Mouse (Mus musculus) lung, embryonic 15.5 days (tissue): ENCODE measurements at regions not wholly inside any gene's neighbourhood (a gene's known extent, or its start where the extent isn't known, plus 50 kb on each side); places are given as distances from the start of the nearest gene placed in this dataset.

Experiments
- ATAC-seq: fragments of 200-750 bp; cut with Nextera tagmentation; 2 replicates; pipeline ENCODE4 v1.8.0; 2017; ENCODE audit warnings: moderate number of reproducible peaks, borderline replicate concordance; ENCODE audit not compliant: low FRiP score, low TSS enrichment; ENCODE audit errors: extremely low read depth
- H3K27ac ChIP-seq: fragments of 300-500 bp; sonication (generic); 2 replicates; pipeline ENCODE4 v1.5.1; 2015; ENCODE audit warnings: moderate library complexity, mild to moderate bottlenecking, inconsistent platforms
- H3K27me3 ChIP-seq: fragments of 300-500 bp; sonication (generic); 2 replicates; pipeline ENCODE4 v1.6.1; 2015; ENCODE audit warnings: inconsistent platforms
- H3K36me3 ChIP-seq: fragments of 300-500 bp; sonication (generic); 2 replicates; pipeline ENCODE4 v1.6.1; 2015; ENCODE audit warnings: inconsistent platforms
- H3K4me1 ChIP-seq: fragments of 300-500 bp; sonication (generic); 2 replicates; pipeline ENCODE4 v1.6.1; 2015; ENCODE audit warnings: inconsistent platforms
- H3K4me2 ChIP-seq: fragments of 300-500 bp; sonication (generic); 2 replicates; pipeline ENCODE4 v1.6.1; 2015; ENCODE audit warnings: inconsistent platforms, mild to moderate bottlenecking, moderate library complexity
- H3K4me3 ChIP-seq: fragments of 300-500 bp; sonication (generic); 2 replicates; pipeline ENCODE4 v1.5.1; 2015; ENCODE audit warnings: mild to moderate bottlenecking, inconsistent platforms
- H3K9ac ChIP-seq: fragments of 300-500 bp; sonication (generic); 2 replicates; pipeline ENCODE4 v1.6.1; 2015; ENCODE audit warnings: inconsistent platforms
- H3K9me3 ChIP-seq: fragments of 300-500 bp; sonication (generic); 2 replicates; pipeline ENCODE4 v1.6.1; 2016; ENCODE audit warnings: inconsistent platforms
- WGBS: fragments of 180-500 bp; shearing (Covaris S2); methylation state at CpG from one replicate; pipeline ENCODE4 v1.1.7; 2015; 5-methylcytosine and 5-hydroxymethylcytosine counted together

DNA sequence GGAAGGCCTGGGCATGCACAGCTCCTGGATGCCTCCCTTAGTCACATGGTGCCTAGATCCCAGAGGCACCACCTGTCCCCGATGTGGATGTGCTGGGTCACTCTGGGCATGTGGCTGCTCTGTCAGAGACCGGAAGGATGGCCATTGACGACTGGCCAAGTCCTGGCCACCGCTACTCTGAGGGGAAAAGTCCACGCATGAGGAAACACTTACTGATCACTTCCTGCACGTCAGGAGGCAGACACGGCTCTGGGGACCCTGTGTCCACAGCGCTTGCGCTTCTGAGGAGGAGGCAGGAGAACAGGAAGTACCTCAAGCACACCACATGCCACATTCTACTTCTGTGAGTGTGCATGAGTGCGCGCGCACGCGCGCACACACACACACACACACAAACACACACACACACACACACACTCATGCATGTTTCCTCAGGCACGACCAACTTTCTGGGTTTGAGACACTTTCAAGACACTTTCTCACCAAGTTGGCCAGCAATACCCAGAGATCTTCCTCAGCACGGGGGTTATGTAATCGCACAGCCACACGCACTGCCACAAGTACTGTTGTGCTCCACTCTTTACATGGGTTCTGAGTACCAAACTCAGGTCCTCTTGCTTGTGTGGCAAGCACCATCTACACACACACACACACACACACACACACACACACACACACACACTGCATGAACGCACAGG is 85.7 kb upstream of the Tmem189 start:
- H3K4me3 ChIP-seq: no peak overlapping the region
- 0 out of 2 replicates have a peak, but pooled peaks have one; percentile 0 for ATAC-seq
- WGBS: 55% methylated on average over 20 of the region's 20 CpGs
- no peaks in the 10 kb centered on the region for H3K36me3 ChIP-seq
- no peaks in the 10 kb centered on the region for H3K9me3 ChIP-seq
- H3K27me3 ChIP-seq: no peaks in the 10 kb centered on the region
- no peak overlapping the region for H3K9ac ChIP-seq
- H3K4me1 ChIP-seq: peaks cover 62% of the 10 kb centered on the region
- 0 out of 2 replicates have a peak overlapping the region, but pooled peaks have one; percentile 3 for H3K4me2 ChIP-seq
- peak overlapping the region; percentile 93 for H3K27ac ChIP-seq

DNA sequence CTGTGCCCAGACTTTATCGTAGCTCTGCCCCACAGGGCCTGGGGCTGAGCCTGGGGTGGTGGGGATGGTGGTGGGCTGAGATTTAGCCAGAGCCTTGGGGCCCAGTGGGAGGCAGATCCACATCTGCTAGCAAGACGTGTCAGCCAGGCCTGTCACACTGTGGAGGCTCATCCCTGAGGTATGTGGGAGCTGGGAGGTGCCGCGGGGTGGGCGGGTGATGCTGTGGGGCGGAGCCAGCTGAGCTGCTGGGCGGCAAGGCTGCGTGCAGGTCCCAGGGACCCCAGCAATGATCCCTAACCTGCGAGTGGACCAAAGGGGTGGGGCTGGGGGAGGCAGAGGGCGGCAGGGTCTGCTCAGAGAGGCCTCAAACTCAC is 85.2 kb upstream of the Tmem189 start:
- Histone ChIP-seq H3K4me3 (no peak overlapping the region), H3K36me3 (no peaks in the 10 kb centered on the region), H3K9ac (no peak overlapping the region), H3K9me3 (no peaks in the 10 kb centered on the region), H3K4me2 (0 out of 2 replicates have a peak overlapping the region, but pooled peaks have one; percentile 3), H3K27ac (peak overlapping the region; percentile 93), H3K27me3 (no peaks in the 10 kb centered on the region), H3K4me1 (peaks cover 56% of the 10 kb centered on the region)
- peak; percentile 3; the same call in 1 of the 2 replicates for ATAC-seq
- 23% methylated on average over 10 of the region's 10 CpGs for WGBS

DNA sequence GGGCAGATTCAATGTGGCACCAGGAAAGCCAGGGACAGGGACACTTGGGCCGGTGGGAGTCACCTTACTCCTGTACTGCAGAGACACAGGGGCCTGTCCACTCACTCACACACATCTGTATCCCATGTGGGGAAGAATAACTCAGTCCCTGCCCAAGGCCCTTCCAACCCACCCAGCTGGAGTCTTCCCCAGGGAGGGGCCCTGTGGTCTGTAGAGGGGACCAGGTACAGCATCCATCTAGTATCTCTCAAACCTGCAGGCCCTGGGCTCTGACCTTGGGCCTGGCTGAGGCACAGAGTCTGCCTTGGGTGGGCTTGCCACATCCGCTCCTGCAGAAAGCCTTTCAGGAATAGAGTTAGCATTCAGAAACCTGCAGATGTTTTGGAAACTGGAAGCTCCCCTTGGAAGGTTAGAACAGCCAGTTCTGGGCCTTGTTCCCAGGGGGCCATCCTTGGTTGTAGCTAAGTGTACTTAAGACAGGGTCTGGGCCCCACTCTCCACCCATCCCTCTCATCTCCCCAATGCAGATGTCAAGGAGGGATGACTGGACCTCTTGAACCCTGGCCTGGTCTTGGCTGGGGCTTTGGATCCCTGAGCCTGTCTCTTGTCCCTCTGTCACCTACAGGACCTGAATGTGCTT is 84.7 kb upstream of the Tmem189 start:
- Histone ChIP-seq H3K36me3 (no peaks in the 10 kb centered on the region), H3K9ac (no peak overlapping the region), H3K9me3 (no peaks in the 10 kb centered on the region), H3K4me1 (peaks cover 51% of the 10 kb centered on the region), H3K4me3 (no peak overlapping the region), H3K4me2 (no peak overlapping the region), H3K27me3 (no peaks in the 10 kb centered on the region), H3K27ac (peak overlapping the region; percentile 93; the same call in 1 of the 2 replicates)
- 90% methylated on average over 2 of the region's 2 CpGs for WGBS
- ATAC-seq: no peak

DNA sequence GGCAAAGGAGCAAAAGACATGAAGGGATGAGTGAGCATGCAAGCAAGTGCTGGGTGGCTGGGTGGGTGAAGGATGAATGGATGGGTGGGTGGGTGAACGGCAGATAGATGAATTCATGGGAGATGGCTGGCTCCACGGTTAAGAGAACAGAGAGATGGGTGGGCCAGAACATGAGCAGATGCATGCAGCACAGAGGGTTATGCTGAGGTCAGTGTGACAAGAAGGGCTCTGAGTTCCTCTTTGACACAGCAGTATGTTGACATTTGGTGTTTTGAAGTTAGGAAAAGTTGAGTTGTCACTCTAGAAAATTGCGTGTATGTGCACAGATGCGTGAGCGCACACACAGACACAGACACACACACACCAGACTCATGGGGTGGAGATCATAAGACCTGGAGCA is 83.2 kb upstream of the Tmem189 start:
- Histone ChIP-seq H3K9ac (no peak overlapping the region), H3K9me3 (no peaks in the 10 kb centered on the region), H3K27me3 (no peaks in the 10 kb centered on the region), H3K4me2 (no peak overlapping the region), H3K4me3 (no peak overlapping the region), H3K27ac (no peak overlapping the region), H3K36me3 (no peaks in the 10 kb centered on the region), H3K4me1 (peaks cover 41% of the 10 kb centered on the region)
- WGBS: 82% methylated on average over 5 of the region's 5 CpGs
- ATAC-seq: no peak

DNA sequence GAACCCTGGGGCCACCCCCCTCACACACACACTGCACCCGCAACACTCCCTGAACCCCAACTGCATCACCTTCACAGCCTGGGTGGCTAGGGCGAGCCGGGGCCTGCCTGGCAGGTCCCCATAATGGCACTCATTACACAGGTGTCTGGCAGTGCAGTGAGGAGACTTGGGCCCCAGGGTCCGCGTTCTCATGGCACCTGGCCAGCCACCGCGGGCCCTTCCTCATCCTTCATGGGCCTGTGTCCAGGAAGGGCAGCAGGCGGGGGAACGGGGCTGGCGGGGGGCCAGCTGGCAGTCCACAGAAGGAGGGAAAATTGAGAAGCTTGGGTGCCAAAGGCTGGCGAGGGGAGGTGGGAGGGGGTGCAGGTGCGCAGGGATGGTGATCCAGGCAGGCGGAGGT is 78.3 kb upstream of the Tmem189 start:
- Histone ChIP-seq H3K36me3 (no peaks in the 10 kb centered on the region), H3K9me3 (no peaks in the 10 kb centered on the region), H3K27me3 (no peaks in the 10 kb centered on the region), H3K27ac (peak overlapping the region; percentile 75), H3K4me1 (peaks cover 30% of the 10 kb centered on the region), H3K4me3 (no peak overlapping the region), H3K9ac (peak overlapping the region; percentile 4; the same call in 1 of the 2 replicates), H3K4me2 (no peak overlapping the region)
- ATAC-seq: no peak; the same call in 1 of the 2 replicates
- WGBS: 24% methylated on average over 13 of the region's 13 CpGs

DNA sequence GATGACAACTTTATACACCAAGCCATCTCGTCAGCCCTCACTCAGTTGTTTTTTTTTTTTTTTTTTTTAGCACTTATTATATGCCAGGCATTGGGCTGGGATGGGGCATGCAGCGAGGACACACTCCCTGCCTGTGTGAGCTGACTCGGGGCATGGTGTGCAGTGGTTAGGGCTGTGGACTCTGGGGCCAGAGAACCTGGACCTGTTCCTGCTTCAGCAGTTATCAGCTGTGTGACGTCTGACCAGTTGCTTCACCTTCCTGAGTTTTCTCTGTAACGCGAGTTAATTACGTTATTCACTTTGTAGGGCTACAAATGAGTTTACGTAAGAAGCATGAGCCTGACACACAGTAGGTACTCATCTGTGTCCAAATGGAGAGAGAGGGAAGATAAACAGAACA is 77.7 kb upstream of the Tmem189 start:
- ATAC-seq: no peak

DNA sequence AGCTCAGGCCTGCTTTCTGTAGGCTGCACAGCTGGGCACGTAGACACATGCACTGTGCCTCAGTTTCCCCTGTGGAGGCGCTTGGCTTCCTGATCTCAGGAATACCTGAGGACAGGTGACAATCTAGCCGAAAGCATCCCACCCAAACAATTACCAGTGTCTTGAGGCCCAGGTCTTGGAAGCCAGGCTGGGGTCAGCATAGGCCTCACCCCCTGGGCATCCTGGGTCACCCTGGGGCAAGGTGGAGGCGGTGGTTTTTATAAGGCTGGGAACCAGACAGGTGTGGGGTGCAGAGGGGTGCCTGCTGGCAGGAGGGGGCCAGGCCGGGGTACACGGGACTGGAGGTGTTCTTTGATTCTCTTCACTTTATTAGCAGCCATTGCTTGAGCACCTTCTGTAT is 76.2 kb upstream of the Tmem189 start:
- H3K4me2 ChIP-seq: no peak overlapping the region
- no peak for ATAC-seq
- H3K4me1 ChIP-seq: peaks cover 39% of the 10 kb centered on the region
- WGBS: 88% methylated on average over 6 of the region's 6 CpGs
- no peak overlapping the region for H3K4me3 ChIP-seq
- no peaks in the 10 kb centered on the region for H3K9me3 ChIP-seq
- no peaks in the 10 kb centered on the region for H3K27me3 ChIP-seq
- no peak overlapping the region for H3K9ac ChIP-seq
- no peaks in the 10 kb centered on the region for H3K36me3 ChIP-seq
- peak overlapping the region; percentile 82 for H3K27ac ChIP-seq

More for the DNA sequence above, 77.7 kb upstream of the Tmem189 start:
- 81% methylated on average over 8 of the region's 8 CpGs for WGBS
- H3K27ac ChIP-seq: peak overlapping the region; percentile 75
- H3K9ac ChIP-seq: no peak overlapping the region
- no peak overlapping the region for H3K4me3 ChIP-seq
- no peaks in the 10 kb centered on the region for H3K36me3 ChIP-seq
- H3K27me3 ChIP-seq: no peaks in the 10 kb centered on the region
- H3K9me3 ChIP-seq: no peaks in the 10 kb centered on the region
- peaks cover 30% of the 10 kb centered on the region for H3K4me1 ChIP-seq
- no peak overlapping the region for H3K4me2 ChIP-seq

DNA sequence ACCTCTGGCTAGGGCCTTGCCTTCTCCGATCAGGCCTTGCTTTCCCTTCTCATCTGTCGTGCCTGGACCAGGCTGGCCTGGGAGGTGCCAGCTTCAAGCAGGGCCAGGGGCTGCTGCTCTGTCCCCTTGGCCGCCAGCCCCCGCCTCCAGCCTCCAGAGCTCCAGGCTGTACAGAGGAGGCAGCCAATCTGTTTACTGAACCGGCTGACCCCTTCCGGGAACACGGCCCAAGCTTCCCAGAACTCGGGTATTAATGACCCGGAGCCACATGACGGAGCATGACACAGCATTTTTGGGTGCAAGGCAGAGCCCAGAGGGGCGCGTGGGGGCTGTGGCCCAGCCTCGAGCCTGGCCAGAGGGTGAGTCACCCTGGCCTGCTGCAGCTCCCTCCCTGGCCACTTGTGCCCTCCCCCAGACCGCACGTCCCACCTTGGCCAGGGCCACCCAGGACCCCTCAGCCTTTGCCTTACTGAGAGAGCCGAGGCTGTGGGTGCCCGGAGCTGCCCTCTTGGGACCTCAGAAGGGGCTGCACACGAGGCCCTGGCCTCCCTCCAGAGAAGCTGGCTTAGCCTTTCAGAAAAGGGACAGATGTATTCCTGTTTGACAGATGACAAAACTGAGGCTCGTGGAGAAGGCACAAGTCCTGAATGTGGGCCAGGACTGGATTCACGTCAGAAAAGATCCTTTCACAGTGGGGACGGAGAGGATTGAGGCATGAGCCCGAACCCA is 75.6 kb upstream of the Tmem189 start:
- Histone ChIP-seq H3K27me3 (no peaks in the 10 kb centered on the region), H3K36me3 (no peaks in the 10 kb centered on the region), H3K4me3 (no peak overlapping the region), H3K27ac (peak overlapping the region; percentile 82), H3K4me2 (no peak overlapping the region), H3K4me1 (peaks cover 44% of the 10 kb centered on the region), H3K9me3 (no peaks in the 10 kb centered on the region), H3K9ac (peak overlapping the region; percentile 4; the same call in 1 of the 2 replicates)
- peak; percentile 79 for ATAC-seq
- 27% methylated on average over 22 of the region's 22 CpGs for WGBS

DNA sequence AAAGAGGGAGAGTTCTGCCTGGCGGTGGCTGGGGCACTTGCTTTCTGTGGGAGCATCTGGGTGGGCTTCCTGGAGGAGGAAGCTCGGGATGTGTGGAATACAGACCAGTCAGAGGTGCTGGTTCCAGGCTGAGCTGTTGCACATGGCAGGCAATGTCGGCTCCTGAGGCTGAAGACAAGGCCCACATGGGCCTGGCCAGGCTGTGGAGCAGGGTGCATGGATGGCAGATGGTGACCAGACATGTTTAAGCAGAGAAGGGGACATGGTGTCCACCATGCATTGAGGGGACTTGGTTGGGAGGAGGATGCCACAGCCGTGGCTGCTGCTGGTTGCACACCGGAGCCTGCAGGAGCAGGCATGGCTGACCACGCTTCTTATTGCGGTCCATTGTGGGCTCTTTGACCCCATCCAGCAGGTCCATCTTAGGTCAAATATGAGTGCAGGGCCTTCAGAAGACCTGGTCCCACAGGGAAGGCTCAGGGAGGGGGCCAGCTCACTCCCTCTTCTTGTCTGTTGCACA is 74.3 kb upstream of the Tmem189 start:
- no peak overlapping the region for H3K4me2 ChIP-seq
- no peaks in the 10 kb centered on the region for H3K36me3 ChIP-seq
- WGBS: 91% methylated on average over 7 of the region's 7 CpGs
- ATAC-seq: no peak
- H3K4me3 ChIP-seq: no peak overlapping the region
- H3K27ac ChIP-seq: no peak overlapping the region
- no peaks in the 10 kb centered on the region for H3K9me3 ChIP-seq
- H3K27me3 ChIP-seq: no peaks in the 10 kb centered on the region
- no peak overlapping the region for H3K9ac ChIP-seq
- H3K4me1 ChIP-seq: peaks cover 51% of the 10 kb centered on the region

DNA sequence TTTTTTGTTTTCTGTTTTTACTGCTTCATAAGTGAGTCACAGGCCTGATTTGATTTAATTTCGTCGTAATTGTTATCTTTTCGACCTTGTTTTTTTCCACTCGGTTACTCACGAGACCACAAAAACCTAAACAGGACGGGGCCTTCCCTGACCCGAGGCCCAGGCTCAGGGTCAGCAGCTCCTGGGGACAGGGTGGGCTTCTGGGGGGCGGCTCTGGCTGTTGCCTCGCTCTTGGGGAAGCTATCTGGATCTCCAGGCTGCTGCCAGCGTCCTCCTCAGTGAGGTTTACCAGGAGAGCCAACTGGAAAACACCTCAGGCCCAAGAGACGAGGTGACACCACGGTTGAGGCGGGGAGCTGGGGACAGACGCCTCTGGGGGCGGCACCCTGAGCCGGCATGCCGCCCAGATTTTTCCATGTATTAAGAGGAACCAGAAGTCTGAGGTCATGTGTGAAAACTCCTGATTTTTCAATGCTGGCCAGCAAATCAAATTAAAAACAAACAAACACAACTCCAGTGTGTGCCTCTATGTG is 71.8 kb upstream of the Tmem189 start:
- Histone ChIP-seq H3K4me1 (peaks cover 60% of the 10 kb centered on the region), H3K4me3 (no peak overlapping the region), H3K4me2 (no peak overlapping the region), H3K36me3 (no peaks in the 10 kb centered on the region), H3K27ac (no peak overlapping the region), H3K27me3 (no peaks in the 10 kb centered on the region), H3K9me3 (no peaks in the 10 kb centered on the region), H3K9ac (no peak overlapping the region)
- WGBS: 73% methylated on average over 17 of the region's 17 CpGs
- ATAC-seq: no peak

DNA sequence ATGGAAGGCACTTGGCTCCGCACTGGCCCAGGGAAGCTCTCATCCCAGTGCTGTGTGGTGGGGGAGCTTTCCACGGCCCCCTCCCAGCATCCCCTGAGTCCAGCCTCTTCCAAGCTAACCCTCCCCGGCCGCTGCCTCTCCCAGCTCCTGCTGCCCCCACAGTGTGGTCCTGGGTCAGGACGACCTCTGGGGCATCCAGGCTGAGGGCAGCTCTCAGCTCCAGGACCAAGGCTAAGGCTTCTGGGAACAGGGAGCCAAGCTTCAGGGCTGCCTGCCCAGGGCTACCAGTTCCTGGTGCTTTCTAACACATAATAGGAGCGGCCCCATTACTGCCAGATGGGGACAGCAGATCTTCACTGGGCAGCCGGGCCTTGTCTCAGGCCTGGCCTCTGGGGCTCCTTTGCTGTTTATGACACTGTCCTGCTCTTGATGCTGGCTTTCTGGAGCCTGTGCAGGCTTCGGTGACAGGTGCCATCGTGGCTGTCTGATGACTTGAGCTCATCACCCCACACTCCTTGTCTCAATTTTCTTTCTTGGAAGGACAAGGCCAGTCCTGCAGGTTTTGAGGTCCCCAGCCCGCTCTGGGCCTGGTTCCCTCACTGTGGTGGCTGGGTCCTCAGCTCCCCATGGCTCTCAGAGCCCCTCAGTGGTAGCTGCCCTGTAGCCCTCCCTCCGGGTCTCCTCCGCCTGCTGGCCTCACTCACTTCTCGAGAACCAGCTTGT is 71.2 kb upstream of the Tmem189 start:
- H3K9ac ChIP-seq: no peak overlapping the region
- H3K4me3 ChIP-seq: no peak overlapping the region
- 0 out of 2 replicates have a peak overlapping the region, but pooled peaks have one; percentile 8 for H3K27ac ChIP-seq
- H3K36me3 ChIP-seq: no peaks in the 10 kb centered on the region
- no peak for ATAC-seq
- H3K4me1 ChIP-seq: peaks cover 55% of the 10 kb centered on the region
- no peaks in the 10 kb centered on the region for H3K27me3 ChIP-seq
- 77% methylated on average over 13 of the region's 13 CpGs for WGBS
- no peak overlapping the region for H3K4me2 ChIP-seq
- H3K9me3 ChIP-seq: no peaks in the 10 kb centered on the region
